Comparison of ENCODE assay signal across 8 mouse cellular contexts in genomic region chr1:136588908-136589307, GRCm38 (mm10). TPM values are rescaled to one million over a fixed set of nuclear protein-coding genes. Genes with fewer than 3 reads are reported as not detected.
A peak's percentile ranks its signal among the peaks of the same experiment; 100 is the strongest.
DNase-seq lines count a peak whose midpoint lies in the region; ATAC-seq and TF ChIP-seq lines count a peak whose summit lies in the region.
"Had no signal": no experiment of that assay in that cellular context is flagged by ENCODE, and none has a peak within 500 bp of the region (broad histone marks: within the 10 kb centered on the region; RNA-seq: fewer than 3 reads in every experiment).

No protein-coding gene starts in this region.

- intact Hi-C loops in left cerebral cortex, postnatal 4 days (cut with DNase I), result no loop called here

- ATAC-seq in embryonic facial prominence, embryonic 14.5 days (ENCODE audit: low read depth), result no peak

- 0 out of 2 replicates have a peak, but pooled peaks cover 5% of the 10 kb centered on the region for H3K27me3 ChIP-seq in embryonic facial prominence, embryonic 14.5 days (replicated peaks; ENCODE audit: control insufficient read depth, insufficient read depth, low read length)
- peaks cover 6% of the 10 kb centered on the region; the same call in 1 of the 2 replicates for H3K27me3 ChIP-seq in limb, embryonic 10.5 days (ENCODE audit: low read depth, poor library complexity, severe bottlenecking)

- H3K4me2 ChIP-seq in embryonic facial prominence, embryonic 14.5 days (ENCODE audit: low read depth, low read length), result peak overlapping the region; percentile 60

- DNase-seq in left cerebral cortex, postnatal 4 days, result peak; percentile 40
- DNase-seq in left cerebral cortex, adult 9 months (ENCODE audit: low spot score in 2 of 2), result no peak
- DNase-seq in embryonic facial prominence, embryonic 14.5 days (ENCODE audit: low spot score), result peak; percentile 51
- DNase-seq in limb, embryonic 10.5 days (ENCODE audit: low spot score), result peak; percentile 80
- DNase-seq in urinary bladder, postnatal 10 days (ENCODE audit: low spot score), result no peak
- no peak for DNase-seq in ovary, postnatal 36 days (ENCODE audit: low spot score)
- DNase-seq: adrenal gland, postnatal 25 days had no signal

- no peaks in the 10 kb centered on the region for H3K36me3 ChIP-seq in embryonic facial prominence, embryonic 14.5 days (ENCODE audit: control insufficient read depth, insufficient read depth, low read length)
- no peaks in the 10 kb centered on the region for H3K36me3 ChIP-seq in limb, embryonic 10.5 days

- TF ChIP-seq CTCF in olfactory bulb, adult 2 months (IDR thresholded peaks at IDR 0.05; ENCODE audit: insufficient read depth, low read depth, low read length), result no peak

- WGBS in embryonic facial prominence, embryonic 14.5 days, result 7% methylated on average over 9 of the region's 9 CpGs
- 6% methylated on average over 9 of the region's 9 CpGs for WGBS in limb, embryonic 10.5 days
- WGBS in olfactory bulb, adult 2 months, result 10% methylated on average over 9 of the region's 9 CpGs

- no peaks in the 10 kb centered on the region for H3K9me3 ChIP-seq in embryonic facial prominence, embryonic 14.5 days (ENCODE audit: control insufficient read depth, low read length)
- H3K9me3 ChIP-seq in limb, embryonic 10.5 days (replicated peaks), result no peaks in the 10 kb centered on the region

- no peak for TF ChIP-seq POLR2A in olfactory bulb, adult 2 months (IDR thresholded peaks at IDR 0.05; ENCODE audit: insufficient read depth, low read depth, low read length)

- peaks cover 10% of the 10 kb centered on the region; the same call in 1 of the 2 replicates for H3K4me1 ChIP-seq in embryonic facial prominence, embryonic 14.5 days (ENCODE audit: control insufficient read depth, insufficient read depth, low read length)
- peaks cover 22% of the 10 kb centered on the region for H3K4me1 ChIP-seq in limb, embryonic 10.5 days
- peaks cover 7% of the 10 kb centered on the region for H3K4me1 ChIP-seq in olfactory bulb, adult 2 months (ENCODE audit: control insufficient read depth, insufficient read depth, low read length)

- H3K27ac ChIP-seq in embryonic facial prominence, embryonic 14.5 days (replicated peaks; ENCODE audit: low read depth, low read length), result no peak overlapping the region
- peak overlapping the region; percentile 82 for H3K27ac ChIP-seq in limb, embryonic 10.5 days
- H3K27ac ChIP-seq in olfactory bulb, adult 2 months (ENCODE audit: insufficient read depth, low read depth, low read length), result no peak overlapping the region

- peak overlapping the region; percentile 22 for H3K4me3 ChIP-seq in embryonic facial prominence, embryonic 14.5 days (ENCODE audit: low read depth, low read length)
- peak overlapping the region; percentile 39 for H3K4me3 ChIP-seq in limb, embryonic 10.5 days
- H3K4me3 ChIP-seq in olfactory bulb, adult 2 months (ENCODE audit: insufficient read depth, low read depth, low read length), result peak overlapping the region; percentile 29

- peak overlapping the region; percentile 42; the same call in 1 of the 2 replicates for H3K9ac ChIP-seq in embryonic facial prominence, embryonic 14.5 days (ENCODE audit: low read depth, low read length)

RNA-seq across cellular contexts. Expression of gene Zfp281, which starts 35.8 kb away (rescaled TPM):
- 10 to 100 TPM; 33.3 to 36.0 TPM for total RNA-seq in left cerebral cortex, postnatal 4 days (2021)
- 19.5 and 21.4 TPM in 2 replicates for polyA plus RNA-seq in embryonic facial prominence, embryonic 14.5 days (2014; fragmentation: Nextera tagmentation; extraction: Ambion mirVana)
- 31.2 and 32.4 TPM in 2 replicates for polyA plus RNA-seq in limb, embryonic 10.5 days (2016; fragmentation: Nextera tagmentation; extraction: Ambion mirVana)
- 92.8 TPM in 1 of 2 replicates, not detected in the other for polyA plus RNA-seq in olfactory bulb, adult 2 months (2012; ENCODE audit: insufficient read depth, insufficient read length, low replicate concordance, missing spikeins)

Comparison
In these comparisons a context has a peak if more than half of its experiments do, and no peak if none do; other contexts are left out.
1. DNase-seq: peak in left cerebral cortex, postnatal 4 days (single experiment), embryonic facial prominence, embryonic 14.5 days (single experiment) and limb, embryonic 10.5 days (single experiment); none in left cerebral cortex, adult 9 months (0 of 2), urinary bladder, postnatal 10 days (single experiment) and ovary, postnatal 36 days (single experiment).
2. Peak in every context shown above with its lines, with median percentiles within 50 percentile points of each other: H3K4me3 ChIP-seq.